Mouse (Mus musculus) central nervous system, embryonic 14 days (tissue): ENCODE results near the gene Triml2. TPM values are rescaled to one million over a fixed set of nuclear protein-coding genes. Genes with fewer than 3 reads are reported as not detected.

Experiments used
- polyA plus RNA-seq: library from polyadenylated mRNA; depleted of rRNA; stranded (reverse); fragments of >200 nt; gene quantifications from 2 replicates; pipeline ENCODE4 v1.2.3, GENCODE M21; 2012; rRNA removed

Gene Triml2
- not detected in 2 replicates for polyA plus RNA-seq

GRCm38 (mm10) chr8:43180054-43180690 lies at the start of gene Triml2:
TSS of gene Triml2 (plus strand) at chr8:43180541.

DNA sequence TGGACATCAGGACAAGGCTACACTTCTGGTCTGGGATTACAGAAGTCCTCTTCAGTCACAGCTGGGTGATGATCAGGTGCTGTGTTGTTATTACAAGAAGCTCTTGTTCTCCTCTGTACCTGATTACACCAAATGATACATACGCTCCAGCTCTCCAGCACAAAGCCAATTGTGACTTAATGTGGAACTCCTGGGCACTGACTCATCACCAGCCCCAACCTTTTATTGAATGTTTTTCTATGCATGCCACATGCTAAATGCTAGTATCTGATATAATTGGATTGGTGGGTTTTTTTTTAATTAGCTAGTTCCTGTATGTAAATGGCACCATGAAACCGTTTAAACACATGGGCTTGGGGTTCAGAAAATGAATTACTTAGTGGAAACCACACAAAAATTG lies 39.0 kb upstream of the Triml2 start, which contains the start of gene Triml1:
Triml1 (minus strand) TSS at position 101 of the 400 bp plus-strand sequence.

Other genes with a start within 250 kb of the Triml2 start
- not detected in 2 replicates for gene Triml1, start 39.1 kb upstream of the Triml2 start, polyA plus RNA-seq
- gene Zfp42, start 126.4 kb downstream of the Triml2 start, polyA plus RNA-seq, result not detected in 2 replicates